Mouse (Mus musculus) CH12.LX (cell line): ENCODE results near the gene Fkbp7. TPM values are rescaled to one million over a fixed set of nuclear protein-coding genes. Genes with fewer than 3 reads are reported as not detected.

Experiments
- DNase-seq: peaks from one replicate; pipeline ENCODE4 v3.0.0-alpha.2; 2013; ENCODE audit errors: extremely low read depth
- H3K27ac ChIP-seq: 2 replicates; pipeline ENCODE4 v1.5.1; 2012; ENCODE audit warnings: low read depth, mild to moderate bottlenecking, control low read depth, moderate library complexity; ENCODE audit not compliant: insufficient read depth
- H3K27me3 ChIP-seq: replicated peaks from 2 replicates; pipeline ENCODE3; 2012; ENCODE audit warnings: inconsistent platforms
- H3K36me3 ChIP-seq, 2 experiments: replicated peaks in 1 of 2; 2 replicates each; pipeline versions ENCODE3 to v1.6.1; 2012; ENCODE audit warnings: inconsistent platforms in 1 of 2, low read length in 1 of 2, mild to moderate bottlenecking in 1 of 2, mixed read lengths in 1 of 2, moderate library complexity in 1 of 2; ENCODE audit not compliant: control insufficient read depth in 1 of 2, insufficient read depth in 1 of 2
- H3K4me1 ChIP-seq, 2 experiments: 2 replicates each; pipeline ENCODE4 v1.6.1; 2012; ENCODE audit warnings: inconsistent platforms in 1 of 2, moderate library complexity in 1 of 2; ENCODE audit not compliant: insufficient read depth in 2 of 2, control insufficient read depth in 1 of 2
- H3K4me2 ChIP-seq: 2 replicates; pipeline ENCODE4 v1.6.1; 2012; ENCODE audit warnings: low read depth, mild to moderate bottlenecking, control low read depth; ENCODE audit not compliant: poor library complexity, insufficient read depth, severe bottlenecking
- H3K4me3 ChIP-seq, 3 experiments: fragments of 150-350 bp in 1 of 3; sonication (generic) in 1 of 3; replicated peaks in 1 of 3; 2 replicates each; pipeline versions ENCODE3 to v1.5.1; 2011 to 2012; ENCODE audit warnings: low read depth in 2 of 3, low read length in 2 of 3, mild to moderate bottlenecking in 2 of 3, moderate library complexity in 2 of 3, control low read depth in 1 of 3, improper control_type of control experiment in 1 of 3, inconsistent platforms in 1 of 3, mixed read lengths in 1 of 3; ENCODE audit not compliant: poor library complexity in 1 of 3
- H3K79me2 ChIP-seq: replicated peaks from 2 replicates; pipeline ENCODE4 v1.6.1; 2012; ENCODE audit warnings: mild to moderate bottlenecking, moderate library complexity; ENCODE audit not compliant: control insufficient read depth, poor library complexity, insufficient read depth, severe bottlenecking; ENCODE audit errors: extremely low read depth
- H3K9ac ChIP-seq: 2 replicates; pipeline ENCODE4 v1.6.1; 2012; ENCODE audit warnings: low read depth, mild to moderate bottlenecking, control low read depth, moderate library complexity; ENCODE audit not compliant: insufficient read depth
- H3K9me3 ChIP-seq: replicated peaks from 2 replicates; pipeline ENCODE3; 2012; ENCODE audit warnings: low read length, inconsistent platforms, mixed read lengths
- BHLHE40 ChIP-seq: IDR thresholded peaks from 2 replicates; pipeline ENCODE4 v1.6.1; 2011; ENCODE audit warnings: mild to moderate bottlenecking, low read depth, low read length, improper control_type of control experiment
- CHD1 ChIP-seq: IDR thresholded peaks from 2 replicates; pipeline ENCODE4 v1.6.1; 2012; ENCODE audit warnings: low read depth, low read length, improper control_type of control experiment, inconsistent platforms
- CTCF ChIP-seq, 2 experiments: IDR thresholded peaks in 1 of 2; conservative IDR thresholded peaks in 1 of 2; 2 replicates each; pipeline ENCODE4 v1.5.1; 2011 to 2012; ENCODE audit warnings: low read depth in 2 of 2, low read length in 2 of 2, improper control_type of control experiment in 1 of 2, inconsistent platforms in 1 of 2, mild to moderate bottlenecking in 1 of 2, moderate library complexity in 1 of 2
- ELF1 ChIP-seq: IDR thresholded peaks from 2 replicates; pipeline ENCODE4 v1.6.1; 2014; ENCODE audit warnings: low read depth, mild to moderate bottlenecking, inconsistent platforms, low read length, improper control_type of control experiment
- EP300 ChIP-seq: IDR thresholded peaks from 2 replicates; pipeline ENCODE4 v1.6.1; 2011; ENCODE audit warnings: low read length, improper control_type of control experiment
- ETS1 ChIP-seq: conservative IDR thresholded peaks from 2 replicates; pipeline ENCODE4 v1.6.1; 2012; ENCODE audit warnings: low read depth, mild to moderate bottlenecking, inconsistent platforms, low read length, improper control_type of control experiment, moderate library complexity
- JUND ChIP-seq: conservative IDR thresholded peaks from 2 replicates; pipeline ENCODE4 v1.6.1; 2011; ENCODE audit warnings: low read depth, low read length, improper control_type of control experiment
- MAFK ChIP-seq: IDR thresholded peaks from 2 replicates; pipeline ENCODE4 v1.6.1; 2011; ENCODE audit warnings: low read length, improper control_type of control experiment; ENCODE audit not compliant: insufficient replicate concordance
- MAZ ChIP-seq: IDR thresholded peaks from 2 replicates; pipeline ENCODE4 v1.6.1; 2012; ENCODE audit warnings: low read depth, mild to moderate bottlenecking, inconsistent platforms, low read length, improper control_type of control experiment, moderate library complexity
- MXI1 ChIP-seq: IDR thresholded peaks from 2 replicates; pipeline ENCODE4 v1.6.1; 2011; ENCODE audit warnings: mild to moderate bottlenecking, low read depth, low read length, improper control_type of control experiment
- NRF1 ChIP-seq: IDR thresholded peaks from 2 replicates; pipeline ENCODE4 v1.6.1; 2014; ENCODE audit warnings: low read depth, mild to moderate bottlenecking, inconsistent platforms, low read length, improper control_type of control experiment, moderate library complexity
- POLR2AphosphoS2 ChIP-seq: IDR thresholded peaks from 2 replicates; pipeline ENCODE4 v1.6.1; 2011; ENCODE audit warnings: low read depth, low read length, improper control_type of control experiment
- RCOR1 ChIP-seq: conservative IDR thresholded peaks from 2 replicates; pipeline ENCODE4 v1.6.1; 2012; ENCODE audit warnings: low read depth, mild to moderate bottlenecking, inconsistent platforms, low read length, improper control_type of control experiment
- SIN3A ChIP-seq: IDR thresholded peaks from 2 replicates; pipeline ENCODE4 v1.6.1; 2012; ENCODE audit warnings: low read length, improper control_type of control experiment, inconsistent platforms
- UBTF ChIP-seq: IDR thresholded peaks from 2 replicates; pipeline ENCODE4 v1.6.1; 2012; ENCODE audit warnings: low read depth, mild to moderate bottlenecking, inconsistent platforms, low read length, improper control_type of control experiment, moderate library complexity
- USF1 ChIP-seq: IDR thresholded peaks from 2 replicates; pipeline ENCODE4 v1.6.1; 2014; ENCODE audit warnings: low read depth, mild to moderate bottlenecking, inconsistent platforms, low read length, improper control_type of control experiment
- USF2 ChIP-seq: conservative IDR thresholded peaks from 2 replicates; pipeline ENCODE4 v1.6.1; 2011; ENCODE audit warnings: low read depth, low read length, improper control_type of control experiment
- ZC3H11A ChIP-seq: IDR thresholded peaks from 2 replicates; pipeline ENCODE4 v1.6.1; 2012; ENCODE audit warnings: low read depth, mild to moderate bottlenecking, inconsistent platforms, low read length, improper control_type of control experiment
- ZKSCAN1 ChIP-seq: IDR thresholded peaks from 2 replicates; pipeline ENCODE4 v1.6.1; 2012; ENCODE audit warnings: low read depth, inconsistent platforms, low read length, improper control_type of control experiment, borderline replicate concordance
- ZNF384 ChIP-seq: IDR thresholded peaks from 2 replicates; pipeline ENCODE4 v1.6.1; 2012; ENCODE audit warnings: low read depth, low read length, improper control_type of control experiment, inconsistent platforms
- dilution Hi-C: fragments of 300-500 bp; cut with MboI; formaldehyde crosslinking; loops from 2 replicates; pipeline ENCODE4 v1.14.3; 2020; ENCODE audit warnings: low sequenced_read_pairs; ENCODE audit not compliant: extremely low pct_unique_long_range_greater_than_20kb, extremely low pct_ligation_motif_present
- in situ Hi-C: fragments of 300-500 bp; cut with MboI; formaldehyde crosslinking; loops from 3 replicates; pipeline ENCODE4 v1.14.3; 2019; ENCODE audit warnings: low sequenced_read_pairs, low pct_ligation_motif_present, low pct_unique_long_range_greater_than_20kb, mixed read lengths
- polyA plus RNA-seq: library from polyadenylated mRNA; unstranded; fragments of >175 nt; gene quantifications from 2 replicates; pipeline ENCODE4 v1.2.1, GENCODE M21; 2012; ENCODE audit warnings: low read depth; ENCODE audit not compliant: insufficient read length
- total RNA-seq, 2 experiments: library from RNA; depleted of rRNA; stranded (reverse); fragments of 300-350 nt in 1 of 2; fragments of >200 nt in 1 of 2; gene quantifications; 2 replicates each; pipeline ENCODE4 v1.2.3; 2012 to 2014

Gene Fkbp7
- total and polyA plus RNA-seq, 3 experiments = 1.5 to 1.7 (median 1.5) TPM

DNA sequence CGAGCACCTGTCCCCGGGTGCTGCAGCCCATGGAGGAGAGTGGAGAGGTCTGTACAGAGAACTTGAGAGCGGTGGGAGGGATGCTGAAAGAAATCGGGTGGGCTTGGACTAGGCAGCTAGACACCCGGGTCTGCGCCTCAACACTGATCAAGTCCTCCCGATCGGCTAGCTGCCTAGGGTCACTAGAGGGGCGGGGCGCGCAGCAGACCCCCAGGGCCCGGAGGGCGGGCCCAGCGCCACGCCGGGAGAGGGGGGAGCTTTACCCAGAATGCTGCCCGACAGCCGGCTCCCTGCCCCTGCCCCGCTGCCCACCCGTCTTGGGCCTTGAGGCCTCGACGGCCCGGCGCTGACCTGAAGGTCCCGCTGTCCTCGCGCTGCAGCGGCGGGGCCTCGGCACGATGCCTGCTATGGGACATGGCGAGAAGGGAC is 25.5 kb downstream of the Fkbp7 start:
- H3K9me3 ChIP-seq = no peaks in the 10 kb centered on the region
- TF ChIP-seq ETS1 = no peak
- TF ChIP-seq SIN3A = 0 out of 2 replicates have a peak, but pooled peaks have one; percentile 2
- TF ChIP-seq MXI1 = peak; percentile 29; the same call in 1 of the 2 replicates
- in situ Hi-C loops = no loop called here
- H3K36me3 ChIP-seq = no peaks in the 10 kb centered on the region
- H3K27ac ChIP-seq = no peak overlapping the region
- peak overlapping the region; percentile 54 to 86 (median 68) for H3K4me3 ChIP-seq
- H3K4me2 ChIP-seq = peak overlapping the region; percentile 84
- peaks cover 4 to 7% of the 10 kb centered on the region in 2 experiments; a peak in 3 of 4 replicates for H3K4me1 ChIP-seq
- H3K27me3 ChIP-seq = no peaks in the 10 kb centered on the region
- dilution Hi-C loops = no loop called here
- DNase-seq = no peak
- no peaks in the 10 kb centered on the region for H3K79me2 ChIP-seq
- peak overlapping the region; percentile 10; the same call in 1 of the 2 replicates for H3K9ac ChIP-seq

DNA sequence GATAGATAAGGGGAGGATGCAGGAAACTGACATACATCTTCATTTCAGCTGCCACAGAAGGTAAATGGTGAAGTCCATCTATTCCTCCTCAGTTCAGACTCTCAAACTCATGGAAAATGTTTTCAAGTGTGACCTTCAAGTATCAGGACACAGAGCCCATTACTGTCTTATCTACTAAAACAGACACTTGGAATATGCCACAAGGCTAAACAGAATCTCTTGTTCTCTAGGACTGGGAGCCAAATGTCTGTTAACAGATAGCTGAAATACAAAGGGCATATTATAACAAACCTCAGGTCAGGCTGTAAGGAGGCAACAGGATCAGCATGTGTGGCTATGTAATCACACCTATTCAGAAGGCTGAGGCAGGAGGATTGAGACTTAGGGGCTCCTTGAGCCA is 29.1 kb downstream of the Fkbp7 start:
- Histone ChIP-seq H3K36me3 (peaks cover 0 to 11% of the 10 kb centered on the region in 2 experiments), H3K4me1 (peaks cover 4 to 7% of the 10 kb centered on the region in 2 experiments; a peak in 3 of 4 replicates), H3K9me3 (no peaks in the 10 kb centered on the region), H3K9ac (no peak overlapping the region), H3K79me2 (no peaks in the 10 kb centered on the region), H3K4me2 (no peak overlapping the region), H3K4me3 (no peak overlapping the region), H3K27me3 (no peaks in the 10 kb centered on the region), H3K27ac (no peak overlapping the region)
- no peak for DNase-seq
- in situ Hi-C loops = no loop called here
- no peak for TF ChIP-seq USF1
- no peak for TF ChIP-seq NRF1
- no peak for TF ChIP-seq ZKSCAN1
- no peak for TF ChIP-seq ZC3H11A
- no peak for TF ChIP-seq EP300
- no peak for TF ChIP-seq SIN3A
- no peak for TF ChIP-seq RCOR1
- no peak for TF ChIP-seq POLR2AphosphoS2
- TF ChIP-seq ETS1 = no peak
- dilution Hi-C loops = no loop called here

DNA sequence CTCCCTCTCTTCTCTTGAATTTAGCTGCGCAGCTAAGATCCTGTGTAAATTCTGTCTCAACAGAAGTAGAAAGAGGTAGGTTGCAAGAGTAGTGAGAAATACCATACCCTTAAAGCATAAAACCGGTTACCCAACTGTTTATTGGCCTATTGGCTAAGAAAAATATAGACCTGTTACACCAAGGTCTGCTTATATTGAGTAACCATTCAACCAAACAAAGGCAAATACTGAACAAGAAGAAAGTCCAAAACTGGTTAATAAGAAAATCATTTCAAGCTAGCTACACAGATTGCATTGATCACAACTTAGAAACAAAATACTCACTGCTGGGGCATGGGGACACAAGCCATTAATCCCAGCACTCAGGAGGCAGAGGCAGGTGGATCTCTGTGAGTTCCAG is 33.3 kb downstream of the Fkbp7 start:
- in situ Hi-C loops = no loop called here
- no peak overlapping the region for H3K9ac ChIP-seq
- H3K4me3 ChIP-seq = no peak overlapping the region
- no peak overlapping the region for H3K27ac ChIP-seq
- H3K9me3 ChIP-seq = no peaks in the 10 kb centered on the region
- no peak for TF ChIP-seq ELF1
- no peak for TF ChIP-seq RCOR1
- TF ChIP-seq MAZ = no peak
- no peak for TF ChIP-seq NRF1
- TF ChIP-seq EP300 = no peak
- no peak for TF ChIP-seq UBTF
- TF ChIP-seq ZC3H11A = no peak
- TF ChIP-seq CHD1 = no peak
- no peak for TF ChIP-seq CTCF (conservative IDR thresholded peaks at IDR 0.05 in 1 of 2, IDR thresholded peaks at IDR 0.05 in 1 of 2; ENCODE audit: low read depth in 2 of 2, low read length in 2 of 2)
- TF ChIP-seq USF2 = no peak
- no peak for TF ChIP-seq BHLHE40
- TF ChIP-seq MAFK = no peak
- no peak for TF ChIP-seq JUND
- TF ChIP-seq ZNF384 = no peak
- dilution Hi-C loops = no loop called here
- H3K4me2 ChIP-seq = no peak overlapping the region
- H3K36me3 ChIP-seq = peaks cover 0 to 23% of the 10 kb centered on the region in 2 experiments
- H3K27me3 ChIP-seq = no peaks in the 10 kb centered on the region
- DNase-seq = no peak
- no peaks in the 10 kb centered on the region for H3K4me1 ChIP-seq
- no peaks in the 10 kb centered on the region for H3K79me2 ChIP-seq
